8 mouse cellular contexts compared by ENCODE assay signal in the genomic region with DNA sequence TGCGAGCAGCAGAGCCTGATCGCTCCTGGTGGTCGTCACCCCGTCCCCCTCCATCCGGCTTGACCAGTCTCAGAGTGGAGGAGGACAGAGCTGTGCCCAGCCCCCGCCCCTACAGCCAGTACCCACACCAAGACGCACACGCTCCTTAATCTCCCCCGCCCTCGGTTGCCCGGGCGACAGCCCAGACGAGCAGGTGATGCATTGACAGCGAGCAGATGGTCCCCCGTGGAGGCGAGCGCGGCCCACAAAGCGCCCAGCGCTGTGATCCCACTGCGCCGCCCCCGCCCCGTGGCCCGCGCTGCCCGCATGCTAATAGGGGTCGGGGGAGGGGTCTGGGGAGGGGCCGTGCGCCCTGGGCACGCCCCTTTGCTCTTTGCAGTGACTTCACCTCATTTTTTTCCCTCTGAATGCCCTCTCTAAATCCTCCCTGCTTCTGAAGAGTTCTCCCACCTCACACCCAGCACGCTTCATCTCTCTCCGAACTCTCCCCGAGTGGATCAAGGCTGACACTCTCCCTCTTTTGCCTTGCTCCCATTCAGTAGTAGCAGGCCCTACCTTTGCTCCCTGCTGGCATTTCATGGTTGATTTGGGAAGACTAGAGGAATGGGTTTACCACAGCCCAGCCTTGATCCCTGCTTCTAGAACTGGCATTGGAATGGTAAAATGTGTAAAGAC. TPM values are rescaled to one million over a fixed set of nuclear protein-coding genes. Genes with fewer than 3 reads are reported as not detected.
DNase-seq lines count a peak whose midpoint lies in the region; ATAC-seq lines count a peak whose summit lies in the region.

No protein-coding gene starts in this region.

- peak; percentile 91 for ATAC-seq in frontal cortex, adult (ENCODE audit: low TSS enrichment)

- peaks cover 3% of the 10 kb centered on the region; the same call in 1 of the 2 replicates for H3K27me3 ChIP-seq in splenic B cell, adult 2 months (ENCODE audit: control insufficient read depth, insufficient read depth, low read length, poor library complexity, severe bottlenecking)

- DNase-seq in kidney, postnatal 10 days = peak; percentile 28
- DNase-seq in kidney, adult 8-10 months = no peak
- peak; percentile 49 for DNase-seq in cerebellum, adult 8-10 months
- peak; percentile 56 to 67 for DNase-seq in layer of hippocampus, postnatal 25 days (ENCODE audit: extremely low spot score in 1 of 2, low spot score in 1 of 2)
- peak; percentile 7 for DNase-seq in lung, postnatal 36 days
- DNase-seq in splenic B cell, adult 2 months (ENCODE audit: low read depth, low spot score) = peak; percentile 3
- no peak for DNase-seq in urinary bladder, postnatal 14 days (ENCODE audit: low spot score)

- H3K36me3 ChIP-seq in splenic B cell, adult 2 months (ENCODE audit: control insufficient read depth, insufficient read depth, low read length, poor library complexity, severe bottlenecking) = no peaks in the 10 kb centered on the region

RNA-seq across cellular contexts. Expression of a gene that starts 0.5 kb away (rescaled TPM):
- not detected for total RNA-seq in layer of hippocampus, postnatal 25 days (2021)

RNA-seq across cellular contexts. Expression of a gene that starts 50.6 kb away (rescaled TPM):
- under 1 TPM; 0.20 to 0.87 TPM for total RNA-seq in layer of hippocampus, postnatal 25 days (2021)

Comparison
In these comparisons a context has a peak if more than half of its experiments do, and no peak if none do; other contexts are left out.
1. DNase-seq: peak in kidney, postnatal 10 days (single experiment), cerebellum, adult 8-10 months (single experiment), layer of hippocampus, postnatal 25 days (2 of 2), lung, postnatal 36 days (single experiment) and splenic B cell, adult 2 months (single experiment); none in kidney, adult 8-10 months (0 of 2) and urinary bladder, postnatal 14 days (single experiment).